Mouse (Mus musculus) neutrophil, adult 65 days (primary cell): ENCODE results near the gene Amy2a3. TPM values are rescaled to one million over a fixed set of nuclear protein-coding genes. Genes with fewer than 3 reads are reported as not detected.

Experiments
- total RNA-seq: library from RNA; stranded (reverse); gene quantifications from 2 replicates; pipeline ENCODE4 v1.2.4, GENCODE M21; 2023

Amy2a3 gene
- total RNA-seq: not detected in 2 replicates

GRCm38 (mm10) chr3:113323952-113324351, at the start of gene Amy2a3:
Gene Amy2a3 (minus strand): TSS chr3:113324052.

DNA sequence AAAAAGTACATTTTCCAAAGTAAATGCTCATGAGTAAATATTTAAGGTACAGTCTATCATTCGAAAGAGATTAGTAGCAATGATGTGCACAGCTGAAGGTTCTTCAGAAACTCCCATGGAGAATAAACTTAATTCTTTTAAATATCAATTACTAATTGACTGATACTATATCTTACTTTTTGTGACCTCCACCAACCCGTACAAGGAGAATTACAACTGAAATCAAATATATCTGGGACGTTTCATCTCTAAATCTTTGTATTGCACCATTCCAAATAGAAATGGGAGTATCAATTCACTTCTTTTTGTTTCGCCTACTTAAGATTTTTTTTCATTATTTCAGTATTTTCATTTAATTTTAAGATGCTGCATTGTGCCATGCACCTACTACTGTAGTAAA, 32.7 kb upstream of the Amy2a3 start, which contains the start of gene Amy2a2:
Gene Amy2a2 (minus strand): TSS at position 101 of the 400 bp plus-strand sequence.

GRCm38 (mm10) chr3:113291349-113291748, 32.5 kb downstream of the Amy2a3 start, which contains the start of gene Amy2a4:
Gene Amy2a4 (minus strand): TSS chr3:113291449.

Other genes with a start within 250 kb of the Amy2a3 start
- gene Amy2a5, start 65.2 kb downstream of the Amy2a3 start, total RNA-seq: not detected in 2 replicates
- gene Amy2a4, start 32.6 kb downstream of the Amy2a3 start, total RNA-seq: not detected in 2 replicates
- gene Amy2a2, start 32.6 kb upstream of the Amy2a3 start, total RNA-seq: not detected in 2 replicates
- not detected in 2 replicates for gene Amy2a1, start 208.4 kb upstream of the Amy2a3 start, total RNA-seq